In the genomic region with DNA sequence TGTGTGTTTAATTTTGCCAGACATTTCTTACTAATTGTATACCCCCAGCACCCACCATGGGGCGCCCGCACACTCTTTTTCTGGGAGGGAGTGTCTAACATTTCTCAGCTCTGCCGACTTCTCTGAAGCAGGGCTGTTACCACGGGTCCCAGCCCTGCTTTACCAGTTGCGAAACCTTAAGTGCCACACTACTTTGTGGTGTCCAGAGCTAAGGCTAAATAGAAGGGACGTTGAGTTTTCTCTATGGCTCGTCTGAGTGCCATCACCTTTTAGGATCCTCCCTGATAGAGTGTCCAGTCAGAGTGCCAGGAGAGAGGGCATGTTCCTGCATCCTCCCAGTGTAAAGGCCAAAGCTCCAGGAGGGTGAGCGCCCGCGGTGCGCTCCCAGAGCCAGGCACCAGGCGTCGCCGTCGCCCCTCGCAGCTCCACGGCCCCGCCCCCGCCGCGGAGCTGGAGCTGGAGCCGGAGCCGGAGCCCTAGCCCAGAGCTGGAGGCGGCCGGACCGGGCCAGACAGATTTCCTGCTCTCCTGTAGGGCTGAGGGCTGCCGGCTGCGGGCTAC, we compare ENCODE assay signal across 8 mouse cellular contexts. TPM values are rescaled to one million over a fixed set of nuclear protein-coding genes. Genes with fewer than 3 reads are reported as not detected.
DNase-seq lines count a peak whose midpoint lies in the region; ATAC-seq and TF ChIP-seq lines count a peak whose summit lies in the region.

A gene (plus strand): TSS at position 141 of the 561 bp plus-strand sequence.

- no peak within 1 kb of the TSS for H3K27ac ChIP-seq in heart, embryonic 11.5 days (ENCODE audit: low read depth, low read length)
- H3K27ac ChIP-seq in kidney, embryonic 15.5 days: 0 out of 2 replicates have a peak within 1 kb of the TSS, but pooled peaks have one; percentile 37

- no peaks in the 10 kb centered on the region for H3K79me2 ChIP-seq in C2C12 (ENCODE audit: control insufficient read depth, insufficient read depth)

- H3K27me3 ChIP-seq in C2C12 (ENCODE audit: control insufficient read depth, insufficient read depth, insufficient read length): no peaks in the 10 kb centered on the region
- H3K27me3 ChIP-seq in erythroblast, embryonic 14.5 days (ENCODE audit: control insufficient read depth): peaks cover 17% of the 10 kb centered on the region
- H3K27me3 ChIP-seq in heart, embryonic 11.5 days (ENCODE audit: control insufficient read depth, insufficient read depth, low read length): peaks cover 34% of the 10 kb centered on the region
- peaks cover 28% of the 10 kb centered on the region for H3K27me3 ChIP-seq in kidney, embryonic 15.5 days

- peak within 1 kb of the TSS; percentile 95 for H3K4me2 ChIP-seq in heart, embryonic 11.5 days
- peak within 1 kb of the TSS; percentile 100 for H3K4me2 ChIP-seq in kidney, embryonic 15.5 days

- 4% methylated on average over 26 of the region's 28 CpGs for WGBS in heart, embryonic 11.5 days (ENCODE audit: insufficient replicate concordance)
- 5% methylated on average over 28 of the region's 28 CpGs for WGBS in kidney, embryonic 15.5 days

- ATAC-seq in heart, embryonic 11.5 days (replicated peaks; ENCODE audit: insufficient number of reproducible peaks, low FRiP score, low TSS enrichment): peak; percentile 83
- ATAC-seq in kidney, embryonic 15.5 days (replicated peaks; ENCODE audit: low FRiP score): peak; percentile 96

- no peak for TF ChIP-seq POLR2A in brain, embryonic 14.5 days (IDR thresholded peaks at IDR 0.05; ENCODE audit: borderline replicate concordance, extremely low read depth, insufficient read depth, insufficient read length, poor library complexity, severe bottlenecking)

- DNase-seq in brain, embryonic 14.5 days (ENCODE audit: low read depth): peak; percentile 90
- peak; percentile 79 for DNase-seq in liver
- peak; percentile 76 to 87 for DNase-seq in monocyte, adult 2 months (ENCODE audit: low read depth in 1 of 2, low spot score in 2 of 2)
- DNase-seq in spleen, postnatal 14 days (ENCODE audit: low spot score in 2 of 2): peak; percentile 42 to 66

- peak within 1 kb of the TSS; percentile 25 for H3K4me3 ChIP-seq in C2C12 (ENCODE audit: insufficient read depth, poor library complexity, severe bottlenecking)
- peak within 1 kb of the TSS; percentile 64 for H3K4me3 ChIP-seq in erythroblast, embryonic 14.5 days (replicated peaks)
- H3K4me3 ChIP-seq in heart, embryonic 11.5 days (ENCODE audit: low read depth, low read length): peak within 1 kb of the TSS; percentile 63
- peak within 1 kb of the TSS; percentile 68 for H3K4me3 ChIP-seq in kidney, embryonic 15.5 days (replicated peaks)

- peak within 1 kb of the TSS; percentile 64 for H3ac ChIP-seq in C2C12 (ENCODE audit: control insufficient read depth, insufficient read length, low read depth)

- peak; percentile 98 for TF ChIP-seq CTCF in C2C12 (IDR thresholded peaks at IDR 0.05; ENCODE audit: control insufficient read depth, insufficient read depth, insufficient read length)
- TF ChIP-seq CTCF in brain, embryonic 14.5 days (IDR thresholded peaks at IDR 0.05; ENCODE audit: borderline replicate concordance, extremely low read depth, insufficient read depth, insufficient read length): peak; percentile 83

- no peaks in the 10 kb centered on the region for H3K36me3 ChIP-seq in C2C12 (ENCODE audit: control insufficient read depth, insufficient read depth)
- no peaks in the 10 kb centered on the region for H3K36me3 ChIP-seq in erythroblast, embryonic 14.5 days (ENCODE audit: control insufficient read depth)
- no peaks in the 10 kb centered on the region for H3K36me3 ChIP-seq in heart, embryonic 11.5 days (ENCODE audit: control insufficient read depth, insufficient read depth, low read length)
- H3K36me3 ChIP-seq in kidney, embryonic 15.5 days: no peaks in the 10 kb centered on the region

- H3K4me1 ChIP-seq in erythroblast, embryonic 14.5 days (ENCODE audit: control insufficient read depth): peaks cover 24% of the 10 kb centered on the region
- 0 out of 2 replicates have a peak, but pooled peaks cover 3% of the 10 kb centered on the region for H3K4me1 ChIP-seq in heart, embryonic 11.5 days (ENCODE audit: control insufficient read depth, insufficient read depth, low read length)
- H3K4me1 ChIP-seq in kidney, embryonic 15.5 days: peaks cover 10% of the 10 kb centered on the region

- no peaks in the 10 kb centered on the region for H3K9me3 ChIP-seq in erythroblast, embryonic 14.5 days (ENCODE audit: control insufficient read depth, low read length)
- no peaks in the 10 kb centered on the region for H3K9me3 ChIP-seq in heart, embryonic 11.5 days (replicated peaks; ENCODE audit: control insufficient read depth, low read length)
- no peaks in the 10 kb centered on the region for H3K9me3 ChIP-seq in kidney, embryonic 15.5 days (replicated peaks)

- H3K79me3 ChIP-seq in C2C12 (ENCODE audit: low read depth): no peaks in the 10 kb centered on the region

- peak within 1 kb of the TSS; percentile 70; the same call in 1 of the 2 replicates for H3K9ac ChIP-seq in heart, embryonic 11.5 days (ENCODE audit: low read depth, low read length)
- peak within 1 kb of the TSS; percentile 60 for H3K9ac ChIP-seq in kidney, embryonic 15.5 days

TF ChIP-seq in C2C12, 6 proteins besides CTCF, POLR2A, EP300 and RAD21:
- TF ChIP-seq CEBPB (IDR thresholded peaks at IDR 0.05; ENCODE audit: low read depth): peak; percentile 53
- no peak for TF ChIP-seq MYOG (IDR thresholded peaks at IDR 0.05; ENCODE audit: control insufficient read depth, extremely low read depth, insufficient read length)
- TF ChIP-seq MYOD1 (IDR thresholded peaks at IDR 0.05; ENCODE audit: control insufficient read depth, insufficient read length, low read depth): no peak

RNA-seq across cellular contexts. Expression of the gene that starts here (rescaled TPM):
- polyA plus RNA-seq in C2C12 (2012; fragmentation: generic; extraction: Trizol): 1.5 TPM
- 3.3 and 6.7 TPM in 2 replicates for polyA plus RNA-seq in brain, embryonic 14.5 days (2012; rRNA removed)
- 0.01 TPM in 1 of 2 replicates, not detected in the other for polyA plus RNA-seq in erythroblast, embryonic 14.5 days (2012)
- 1.3 and 1.7 TPM in 2 replicates for polyA plus RNA-seq in heart, embryonic 11.5 days (2014; fragmentation: Nextera tagmentation; extraction: Ambion mirVana)
- 1.6 TPM in 2 replicates for polyA plus RNA-seq in kidney, embryonic 15.5 days (2015; fragmentation: Nextera tagmentation; extraction: Ambion mirVana)
